Mouse (Mus musculus): Measurements from ENCODE around the gene Mdm1.

DNA sequence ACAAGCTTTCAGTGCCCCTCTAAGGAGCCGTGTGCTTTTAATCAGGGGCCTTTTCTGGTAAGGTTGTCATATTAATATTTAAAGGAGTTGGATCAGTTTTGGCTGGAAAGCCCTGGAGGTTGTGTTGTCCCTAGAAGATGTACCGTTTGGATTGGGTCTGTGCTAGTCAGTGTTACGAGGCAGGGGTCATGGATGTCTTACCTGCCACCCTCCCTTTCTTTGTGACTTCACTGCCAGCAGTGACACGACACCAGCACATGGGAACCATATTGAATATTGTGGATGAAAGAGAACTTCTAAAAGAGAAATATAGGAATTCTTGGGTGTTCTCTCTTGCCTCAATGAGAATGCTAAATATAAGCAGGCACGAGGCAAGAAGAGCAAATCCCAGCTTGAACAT lies 7.8 kb downstream of the Mdm1 start:
- TF ChIP-seq CTCF (IDR thresholded peaks at IDR 0.05; ENCODE audit: borderline replicate concordance, control insufficient read depth, extremely low read depth, insufficient read depth, low read length, poor library complexity) (no peak), POLR2A (IDR thresholded peaks at IDR 0.05; ENCODE audit: control insufficient read depth, extremely low read depth, insufficient read depth, low read length, poor library complexity) (no peak)

All from thymus, adult 2 months (tissue).